Mouse (Mus musculus): ENCODE data around the gene Cenph. TPM values are rescaled to one million over a fixed set of nuclear protein-coding genes. Genes with fewer than 3 reads are reported as not detected.

Cenph gene
- polyA plus RNA-seq, 1 experiment from 2014 or later, result 48.9 TPM

Other genes starting within 250 kb of the Cenph start
- 2.9 and 3.4 TPM in 2 replicates for gene Ocln, start 223.2 kb downstream of the Cenph start, polyA plus RNA-seq (2016; fragmentation: Nextera tagmentation; extraction: Ambion mirVana)
- 2.0 and 2.5 TPM in 2 replicates for gene Marveld2, start 158.9 kb downstream of the Cenph start, polyA plus RNA-seq (2016; fragmentation: Nextera tagmentation; extraction: Ambion mirVana)
- 313 and 315 TPM in 2 replicates for gene Ak6, start 124.9 kb downstream of the Cenph start, polyA plus RNA-seq (2016; fragmentation: Nextera tagmentation; extraction: Ambion mirVana)
- gene Rad17, start 124.8 kb downstream of the Cenph start, polyA plus RNA-seq (2016; fragmentation: Nextera tagmentation; extraction: Ambion mirVana), result 24.6 and 24.7 TPM in 2 replicates
- gene Taf9, start 124.3 kb downstream of the Cenph start, polyA plus RNA-seq (2016; fragmentation: Nextera tagmentation; extraction: Ambion mirVana), result 24.0 and 29.3 TPM in 2 replicates
- gene Ccdc125, start 106.2 kb downstream of the Cenph start, polyA plus RNA-seq (2016; fragmentation: Nextera tagmentation; extraction: Ambion mirVana), result 2.2 and 3.1 TPM in 2 replicates
- gene Cdk7, start 45.0 kb downstream of the Cenph start, polyA plus RNA-seq (2016; fragmentation: Nextera tagmentation; extraction: Ambion mirVana), result 63.7 and 66.2 TPM in 2 replicates
- 124 and 132 TPM in 2 replicates for gene Mrps36, start 31.2 kb downstream of the Cenph start, polyA plus RNA-seq (2016; fragmentation: Nextera tagmentation; extraction: Ambion mirVana)
- gene Ccnb1, start 10.7 kb upstream of the Cenph start, polyA plus RNA-seq (2016; fragmentation: Nextera tagmentation; extraction: Ambion mirVana), result 343 and 352 TPM in 2 replicates
- 44.5 and 47.1 TPM in 2 replicates for gene Slc30a5, start 57.5 kb upstream of the Cenph start, polyA plus RNA-seq (2016; fragmentation: Nextera tagmentation; extraction: Ambion mirVana)